Mouse (Mus musculus): ENCODE data around the gene Dnase1. TPM values are rescaled to one million over a fixed set of nuclear protein-coding genes. Genes with fewer than 3 reads are reported as not detected.
"Not testable (repeated sequence)": the region's sequence is repeated elsewhere in the genome, so short reads cannot be mapped to it uniquely, and the experiment has no call there.

Dnase1 gene
- not detected for total RNA-seq (2021)
- long read RNA-seq, experiment 1 = 0 reads
- long read RNA-seq, experiment 2 = 0 reads

DNA sequence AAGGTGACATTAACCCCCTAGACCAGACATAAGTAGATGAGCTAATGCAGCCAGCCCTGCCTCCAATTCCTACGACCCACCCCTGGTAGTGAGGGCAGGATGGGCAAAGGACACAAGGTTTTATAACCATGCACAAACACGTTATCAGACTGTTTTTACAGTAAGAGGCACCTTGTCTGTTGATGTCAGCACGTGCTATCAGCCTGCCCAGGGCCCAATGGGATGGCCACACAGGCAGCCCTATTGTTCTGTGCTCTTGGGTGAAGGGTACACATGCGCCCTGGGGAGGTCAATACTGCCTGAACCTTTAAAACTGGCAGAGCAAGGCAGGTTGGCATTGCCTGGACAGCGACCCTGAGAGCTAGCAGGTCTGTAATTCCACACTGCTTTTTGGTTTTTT lies at the start of gene Dnase1:
Dnase1 (plus strand) TSS at position 136 of the 400 bp plus-strand sequence.
- DNase-seq (ENCODE audit: low spot score in 2 of 2) = no peak

DNA sequence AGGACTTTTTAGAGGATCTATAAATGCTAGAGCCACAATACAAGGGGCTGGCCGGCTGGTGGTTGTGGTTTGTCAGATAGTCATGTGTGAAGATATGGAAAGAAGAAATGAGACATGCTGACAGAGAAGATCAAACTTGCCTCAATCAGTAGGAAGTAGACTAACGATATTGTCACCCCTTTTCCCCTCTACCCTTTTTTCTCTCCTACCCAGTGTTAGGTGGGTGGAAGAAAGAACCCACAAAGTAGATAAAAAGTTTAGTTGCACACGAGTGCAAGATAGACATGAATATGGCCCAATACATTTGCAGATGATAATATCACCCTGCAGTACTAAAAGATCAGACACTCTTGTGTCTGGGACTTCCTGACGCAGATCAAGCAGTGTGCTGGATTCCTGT lies 48.3 kb upstream of the Dnase1 start:
- no peak for DNase-seq (ENCODE audit: low spot score in 2 of 2)

DNA sequence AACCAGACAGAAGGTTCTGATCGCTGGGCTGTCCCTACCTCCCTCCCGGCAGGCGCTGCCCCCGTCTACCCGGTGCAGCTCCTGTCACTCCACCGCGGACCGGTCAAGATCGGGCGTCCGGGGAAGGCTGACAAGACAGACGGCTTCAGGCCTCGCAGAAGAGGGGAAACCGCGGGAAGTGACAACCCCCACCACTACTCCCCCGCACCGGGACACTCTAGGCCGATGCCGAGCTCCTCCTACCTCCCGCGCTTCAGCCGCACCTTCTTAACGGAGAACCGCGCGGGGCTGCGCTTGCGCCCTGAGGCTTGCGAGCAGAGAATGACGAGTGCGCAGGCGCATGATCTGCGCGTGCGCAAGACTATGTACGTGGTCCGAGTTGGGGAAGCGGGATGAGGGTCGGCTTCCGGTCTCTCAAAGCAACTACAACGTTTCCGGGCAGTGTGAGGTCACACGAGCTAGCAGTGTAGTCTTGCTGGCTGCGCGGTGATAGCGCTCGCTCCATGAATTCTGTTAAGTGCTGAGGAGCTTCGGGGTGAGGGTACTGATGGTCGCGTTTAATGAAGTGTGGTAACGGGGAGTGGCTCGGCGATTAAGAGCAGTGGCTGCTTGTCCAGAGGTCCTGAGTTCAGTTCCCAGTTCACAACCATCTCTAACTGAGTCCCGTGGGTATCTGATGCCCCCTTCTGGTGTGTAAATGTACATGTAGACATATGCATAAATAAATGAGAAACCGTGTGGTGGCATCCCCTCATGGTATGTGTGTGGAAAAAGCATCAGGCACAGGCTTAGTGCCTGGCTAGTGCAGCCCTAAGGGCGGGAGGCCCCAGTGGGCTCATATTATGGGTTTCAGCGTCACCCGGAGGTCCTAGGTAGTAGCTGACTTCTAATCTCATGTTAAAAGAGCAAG lies 33.0 kb upstream of the Dnase1 start, which contains the start of gene Slx4:
Slx4 (minus strand) TSS at position 282 of the 910 bp plus-strand sequence.
- DNase-seq (ENCODE audit: low spot score in 2 of 2) = peak; percentile 91 to 93

DNA sequence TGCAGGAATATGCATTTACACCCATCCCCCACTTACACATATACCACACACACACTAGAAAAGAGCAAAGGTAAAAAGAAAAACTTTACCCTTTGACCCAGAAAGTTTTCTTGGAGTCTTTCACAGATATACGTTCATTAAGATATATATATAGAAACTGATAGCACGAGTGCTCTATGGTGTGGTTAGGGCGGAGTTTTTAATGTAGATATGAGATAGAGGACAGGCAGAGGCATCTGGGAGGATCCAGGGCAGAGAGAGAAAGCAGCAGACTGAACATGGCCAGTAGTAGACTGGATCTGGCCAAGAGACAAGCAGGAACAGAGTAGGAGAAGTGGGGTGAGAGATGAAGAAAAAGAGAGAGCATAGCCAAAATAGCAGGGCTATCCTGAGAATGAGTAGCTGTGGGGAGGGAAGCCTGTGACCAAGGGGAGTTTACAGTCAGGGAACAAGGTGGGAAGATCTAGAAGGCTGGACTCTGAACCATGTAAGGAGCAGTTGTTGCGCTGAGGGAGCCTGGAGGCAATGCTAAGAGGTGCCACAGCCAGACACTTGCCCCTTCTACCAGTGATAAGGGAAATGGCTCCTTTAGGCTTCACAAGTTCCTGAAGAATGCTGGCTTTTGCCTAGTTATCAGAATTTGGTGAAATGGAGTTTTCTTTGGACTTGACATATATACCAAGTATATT lies 23.7 kb upstream of the Dnase1 start:
- DNase-seq (ENCODE audit: low spot score in 2 of 2) = no peak

DNA sequence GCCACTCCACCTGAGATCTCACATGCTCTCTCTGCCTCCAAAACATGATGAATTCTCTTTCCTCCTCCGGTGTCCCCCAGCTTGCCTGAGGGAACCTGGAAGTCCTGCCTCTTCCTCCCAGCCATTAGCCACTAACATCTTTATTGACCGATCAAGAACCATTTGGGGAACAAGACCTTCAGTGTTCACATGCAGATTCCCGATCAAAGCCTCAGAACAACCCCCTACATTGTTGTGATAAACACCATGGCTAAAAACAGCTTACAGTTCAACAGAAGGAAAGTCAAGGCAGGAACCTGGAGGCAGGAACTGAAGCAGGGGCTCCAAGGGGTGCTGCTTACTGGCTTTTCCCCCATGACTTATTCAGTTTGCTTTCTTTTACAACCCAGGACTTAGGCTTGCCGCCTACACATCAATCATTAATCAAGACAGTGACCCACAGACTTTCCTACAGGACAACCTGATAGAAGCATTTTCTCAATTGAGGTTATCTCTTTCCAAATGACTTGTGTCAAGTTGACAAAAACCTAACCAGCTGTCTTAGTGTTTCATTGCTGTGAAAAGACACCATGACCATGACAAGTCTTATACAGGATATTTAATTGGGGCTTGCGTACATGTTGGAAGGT lies 22.6 kb upstream of the Dnase1 start:
- no peak for DNase-seq (ENCODE audit: low spot score in 2 of 2)

DNA sequence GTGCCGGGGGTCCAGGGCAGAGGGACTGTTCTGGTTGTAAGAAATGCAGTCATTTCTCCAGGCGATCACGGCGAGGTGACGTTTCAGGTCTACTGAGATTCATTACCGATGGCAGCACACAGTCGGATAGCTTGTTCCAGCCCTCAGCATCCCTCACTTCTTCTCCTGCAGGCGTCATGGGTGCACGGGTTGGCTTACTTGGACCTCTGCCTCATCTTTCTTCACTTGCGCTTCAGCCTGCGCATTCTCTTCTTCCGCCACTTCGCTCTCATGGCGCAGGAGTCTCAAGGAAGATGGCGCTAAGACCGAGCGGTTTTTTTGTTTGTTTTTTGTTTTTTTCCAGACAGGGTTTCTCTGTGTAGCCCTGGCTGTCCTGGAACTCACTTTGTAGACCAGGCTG lies 20.0 kb upstream of the Dnase1 start:
- DNase-seq (ENCODE audit: low spot score in 2 of 2) = not testable (repeated sequence)

DNA sequence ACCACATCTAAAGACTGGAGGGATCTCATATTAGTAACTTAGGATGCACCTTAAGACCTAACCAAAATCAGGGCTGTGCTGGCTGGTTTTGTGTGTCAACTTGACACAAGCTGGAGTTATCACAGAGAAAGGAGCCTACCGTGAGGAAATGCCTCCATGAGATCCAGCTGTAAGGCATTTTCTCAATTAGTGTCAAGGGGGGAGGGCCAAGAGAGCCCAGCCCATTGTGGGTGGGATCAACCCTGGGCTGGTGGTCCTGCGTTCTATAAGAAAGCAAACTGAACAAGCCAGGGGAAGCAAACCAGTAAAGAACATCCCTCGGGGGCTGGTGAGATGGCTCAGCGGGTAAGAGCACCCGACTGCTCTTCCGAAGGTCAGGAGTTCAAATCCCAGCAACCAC lies 19.3 kb upstream of the Dnase1 start:
- DNase-seq (ENCODE audit: low spot score in 2 of 2) = not testable (repeated sequence)

DNA sequence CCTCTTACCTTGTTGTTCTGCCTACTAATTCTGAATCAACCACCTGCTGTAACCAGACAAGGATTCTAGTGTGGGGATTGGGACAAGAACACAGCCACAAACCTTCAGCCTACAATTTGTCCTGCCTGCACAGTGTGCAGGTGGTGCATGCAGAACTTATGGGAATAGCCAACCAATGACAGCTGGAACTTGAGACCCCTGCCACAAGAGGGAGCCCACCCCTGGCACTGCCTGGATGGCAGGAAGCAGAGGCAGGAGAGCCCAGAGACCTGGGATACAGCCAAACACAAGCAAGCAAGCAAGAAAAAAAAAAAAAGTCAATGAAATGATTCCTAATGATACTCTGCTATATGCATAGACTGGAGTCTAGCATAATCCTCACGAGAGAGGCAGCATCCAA lies 15.5 kb upstream of the Dnase1 start:
- DNase-seq (ENCODE audit: low spot score in 2 of 2) = no peak

DNA sequence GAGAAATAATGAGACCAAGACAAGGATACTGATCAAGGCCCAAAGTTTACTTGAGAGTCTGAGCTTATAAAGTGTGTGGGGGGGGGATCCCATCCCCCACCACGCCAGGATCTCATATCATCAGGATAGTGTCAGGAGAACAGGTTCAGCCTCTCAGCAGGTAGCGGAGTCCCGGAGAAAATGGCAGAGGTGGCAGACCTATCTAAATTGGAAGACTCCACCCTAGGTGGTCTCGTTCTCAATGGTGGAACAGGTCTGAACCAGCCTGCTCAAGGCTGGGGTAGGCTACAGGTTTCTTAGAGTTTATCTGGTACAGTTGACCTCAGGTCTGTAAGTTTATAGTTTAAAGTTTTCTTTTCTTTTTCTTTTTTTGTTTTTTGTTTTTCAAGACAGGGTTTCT lies 14.0 kb upstream of the Dnase1 start:
- DNase-seq (ENCODE audit: low spot score in 2 of 2) = no peak

DNA sequence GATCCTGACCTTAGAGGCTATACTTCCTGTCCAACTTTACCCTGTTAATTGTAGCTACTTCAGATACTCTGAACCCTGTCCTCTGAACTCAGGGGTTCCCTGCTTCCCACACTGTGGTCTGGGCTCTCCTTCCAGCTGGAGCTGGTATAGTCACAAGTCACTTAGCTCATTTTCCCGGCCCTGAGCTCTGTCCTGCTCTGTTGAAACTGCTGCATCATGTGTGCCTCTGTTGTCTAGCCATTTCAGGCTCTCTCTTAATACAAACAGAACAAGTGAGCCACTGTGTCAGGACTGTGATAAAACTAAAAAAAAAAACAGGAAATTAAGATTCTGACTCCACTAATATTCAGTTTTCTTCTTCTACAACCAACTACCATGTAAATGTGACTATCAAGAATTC lies 10.1 kb upstream of the Dnase1 start:
- no peak for DNase-seq (ENCODE audit: low spot score in 2 of 2)

DNA sequence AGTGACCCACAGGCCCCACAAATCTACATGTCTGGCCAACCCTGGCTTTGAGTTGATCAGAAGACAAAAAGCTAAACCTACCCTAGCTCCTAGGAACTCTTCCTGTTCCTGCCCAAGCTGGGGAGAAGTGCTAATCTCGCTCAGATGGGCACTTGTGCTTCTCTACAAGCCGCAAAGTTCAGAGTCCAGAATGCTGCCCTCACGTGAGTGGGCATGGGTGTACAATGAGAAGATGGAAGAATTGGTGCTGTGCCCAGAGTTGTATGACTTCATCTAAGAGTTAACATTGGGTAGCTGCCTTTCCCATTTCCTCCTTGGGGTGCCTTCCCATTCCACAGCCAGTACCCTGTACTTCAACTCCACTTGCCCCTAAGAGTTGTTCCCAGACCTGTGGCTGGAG lies 9.5 kb upstream of the Dnase1 start:
- DNase-seq (ENCODE audit: low spot score in 2 of 2) = no peak

DNA sequence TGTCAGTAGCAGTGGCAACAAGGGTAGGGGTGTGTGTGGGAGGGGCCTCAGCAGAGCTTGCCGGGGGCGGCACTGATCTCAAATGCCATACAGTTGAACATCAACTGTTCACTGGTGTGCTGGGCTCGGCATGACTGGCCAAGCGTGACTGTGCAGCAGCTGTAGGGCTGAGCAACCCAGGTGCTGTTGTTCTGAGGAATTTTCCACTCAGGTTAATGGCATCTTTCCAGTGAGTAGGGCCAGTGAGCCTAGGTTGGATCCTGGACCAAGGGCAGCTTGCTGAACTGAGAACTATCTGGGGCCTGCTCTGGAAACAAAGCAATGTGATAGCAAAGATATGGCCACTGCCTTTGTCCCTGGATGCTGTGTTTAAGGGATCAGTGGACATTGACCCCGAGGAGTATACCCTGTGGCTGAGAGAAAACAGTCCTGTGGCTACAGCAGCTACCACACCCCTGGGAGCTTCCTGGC lies 7.3 kb upstream of the Dnase1 start:
- no peak for DNase-seq (ENCODE audit: low spot score in 2 of 2)

DNA sequence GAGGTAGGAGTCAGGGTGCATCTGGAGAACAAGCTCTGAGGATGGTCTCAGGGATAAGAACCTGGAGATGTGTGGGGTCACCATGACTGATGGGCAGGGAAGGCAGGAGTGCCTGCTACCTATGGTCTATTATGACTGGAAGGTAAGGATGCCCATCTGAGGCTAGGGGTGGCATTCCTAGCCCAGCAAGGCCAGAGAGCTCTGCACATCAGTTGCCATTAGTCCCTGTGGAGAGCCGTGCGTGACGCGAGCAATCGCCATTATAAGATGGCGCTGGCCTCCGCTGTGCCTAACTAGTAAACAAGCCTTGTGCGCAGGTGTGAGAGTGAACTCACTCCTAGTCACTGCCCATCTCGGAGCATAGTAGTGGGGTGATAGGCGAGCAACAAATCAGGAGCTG lies 6.2 kb upstream of the Dnase1 start:
- DNase-seq (ENCODE audit: low spot score in 2 of 2) = no peak

DNA sequence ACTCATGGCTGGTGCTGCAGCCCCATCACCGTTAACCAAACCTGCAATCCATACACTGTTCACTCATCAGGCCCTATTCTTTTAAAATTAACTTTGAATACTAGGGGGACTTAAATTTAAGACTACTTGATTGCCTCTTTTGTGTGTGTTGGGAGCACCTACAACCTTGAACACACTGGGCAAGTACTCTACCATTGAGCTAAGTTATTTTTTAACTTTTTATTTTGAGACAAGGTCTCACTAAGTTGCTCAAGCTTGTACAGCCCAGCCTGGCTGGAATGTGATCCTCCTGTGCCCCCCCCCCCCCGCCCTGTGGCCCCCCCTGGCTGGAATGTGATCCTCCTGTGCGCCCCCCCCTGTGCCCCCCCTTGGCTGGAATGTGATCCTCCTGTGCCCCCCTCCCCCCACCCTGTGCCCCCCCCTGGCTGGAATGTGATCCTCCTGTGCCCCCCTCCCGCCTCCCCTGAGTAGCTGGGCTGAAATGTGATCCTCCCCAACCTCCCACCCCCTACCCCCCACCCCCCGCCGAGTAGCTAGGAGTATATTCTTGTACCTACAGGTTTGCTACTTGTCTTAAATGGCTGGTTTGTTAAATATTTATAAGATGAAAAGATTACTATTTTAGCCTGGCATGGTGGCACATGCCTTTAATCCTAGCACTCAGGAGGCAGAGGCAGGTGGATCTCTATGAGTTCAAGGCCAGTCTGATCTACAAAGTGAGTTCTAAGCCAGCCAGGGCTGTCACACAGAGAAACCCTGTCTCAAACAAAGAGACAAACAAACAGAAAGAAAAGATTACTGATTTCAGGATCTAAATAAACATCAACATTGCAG lies 5.1 kb upstream of the Dnase1 start:
- DNase-seq (ENCODE audit: low spot score in 2 of 2) = no peak

DNA sequence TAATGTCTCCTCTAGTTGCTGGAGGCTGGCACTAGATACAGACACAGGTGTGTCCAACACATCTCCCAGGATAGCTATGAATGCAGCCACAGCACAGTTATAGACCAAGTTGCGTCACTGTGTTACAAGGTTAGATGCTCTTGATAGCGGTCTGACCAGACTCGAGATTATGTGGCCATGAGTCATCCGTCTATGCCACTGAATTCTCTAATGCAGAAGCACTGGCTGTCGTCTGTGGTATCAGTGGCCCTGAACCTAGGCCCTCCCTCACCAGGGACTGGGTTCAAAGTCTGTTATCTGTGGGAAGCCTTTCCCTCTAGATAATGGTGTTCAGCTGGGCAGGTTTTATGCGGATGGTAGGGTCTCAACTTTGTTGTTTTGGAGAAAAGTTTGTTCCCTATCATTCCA lies 4.4 kb upstream of the Dnase1 start:
- DNase-seq (ENCODE audit: low spot score in 2 of 2) = no peak

DNA sequence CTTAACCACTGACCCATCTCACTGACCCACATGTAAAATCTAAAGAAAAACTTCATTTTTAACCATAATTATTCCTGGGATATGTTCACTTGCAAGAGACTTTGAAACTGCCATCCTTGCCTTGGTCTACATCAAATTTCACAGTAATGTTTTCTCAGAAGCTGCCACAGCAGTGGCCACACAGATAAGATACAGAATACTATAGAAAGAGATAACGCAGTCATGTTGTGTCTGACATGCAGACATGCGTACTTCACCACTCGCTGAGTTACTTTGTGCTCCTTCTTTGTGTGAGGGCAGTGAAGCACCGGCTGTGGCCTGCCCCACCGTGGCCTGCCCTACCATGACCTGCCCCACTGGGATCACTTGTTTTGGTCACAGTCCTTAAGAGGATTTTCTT lies 2.8 kb upstream of the Dnase1 start:
- DNase-seq (ENCODE audit: low spot score in 2 of 2) = no peak

DNA sequence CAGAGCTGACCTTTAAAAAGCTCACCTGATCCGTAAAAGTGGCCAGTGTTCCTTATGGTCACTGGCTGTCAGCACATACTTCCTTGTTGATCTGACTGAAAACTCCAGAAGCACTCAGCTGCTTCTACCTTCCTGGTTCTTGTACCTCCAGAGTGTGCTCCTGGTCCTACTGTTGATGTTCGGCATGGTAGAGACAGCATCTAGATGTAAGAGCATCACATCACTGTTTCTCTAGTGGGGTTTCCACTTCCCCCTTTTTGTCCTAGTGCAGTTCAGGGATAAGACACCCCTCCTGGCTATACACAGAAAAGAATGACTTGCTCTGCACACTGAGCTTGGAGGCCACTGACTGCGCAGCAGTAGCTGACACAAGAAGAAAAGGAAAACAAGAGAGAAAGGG lies 2.3 kb upstream of the Dnase1 start:
- no peak for DNase-seq (ENCODE audit: low spot score in 2 of 2)

DNA sequence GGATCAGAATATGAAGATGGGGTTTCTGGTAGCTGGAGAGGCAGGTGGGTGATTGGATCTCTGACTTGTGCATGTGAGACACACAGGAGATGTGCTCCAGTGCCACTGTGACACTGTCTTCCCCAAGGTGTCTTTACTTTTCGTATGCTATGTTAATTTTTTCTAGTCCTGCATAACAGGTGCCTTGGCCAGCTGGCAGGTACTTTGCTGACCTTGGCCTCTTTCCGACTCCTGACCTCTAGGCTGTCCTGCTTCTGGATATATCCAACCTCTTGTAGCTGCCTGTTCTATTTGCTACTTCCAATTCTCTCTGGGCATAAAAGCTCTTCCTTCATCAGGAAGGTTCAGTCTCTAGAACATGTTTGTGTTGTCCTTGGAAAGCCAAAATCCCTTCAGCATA lies 1.2 kb upstream of the Dnase1 start:
- no peak for DNase-seq (ENCODE audit: low spot score in 2 of 2)

DNA sequence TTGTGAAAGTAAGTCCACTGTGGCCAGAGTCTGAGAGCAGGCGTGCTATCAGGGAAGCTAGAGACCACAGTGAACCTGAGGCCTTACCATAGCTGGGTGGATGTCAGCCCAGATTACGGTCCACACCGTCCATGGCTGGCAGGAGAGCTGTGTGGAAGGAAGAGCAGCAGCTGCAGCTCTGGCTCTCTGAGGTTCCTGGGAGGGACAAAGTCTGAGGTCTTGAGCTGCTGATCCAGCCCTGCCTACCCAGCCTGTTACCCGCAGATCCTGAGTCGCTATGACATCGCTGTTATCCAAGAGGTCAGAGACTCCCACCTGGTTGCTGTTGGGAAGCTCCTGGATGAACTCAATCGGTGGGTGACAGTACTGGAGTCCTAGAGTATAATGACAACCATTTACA lies 948 bp downstream of the Dnase1 start:
- no peak for DNase-seq (ENCODE audit: low spot score in 2 of 2)

DNA sequence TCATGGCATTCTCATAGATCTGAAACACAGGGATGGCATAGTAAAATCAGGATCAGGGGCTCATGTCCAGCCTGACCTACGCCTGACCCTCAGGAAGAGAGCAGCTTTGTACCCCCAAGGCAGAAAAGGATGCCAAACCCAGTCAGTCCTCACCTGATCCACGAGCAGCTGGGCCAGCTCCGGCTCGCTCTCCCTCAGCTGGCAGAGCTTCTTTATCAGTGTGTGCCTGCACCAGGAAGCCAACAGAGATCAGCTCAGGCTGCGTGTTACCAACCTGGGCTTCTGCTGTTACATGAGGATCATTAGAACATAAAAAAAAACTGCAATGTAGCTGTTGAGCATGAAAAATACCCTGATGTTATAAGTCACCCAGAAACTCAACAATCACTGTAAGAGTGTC lies 3.5 kb downstream of the Dnase1 start:
- DNase-seq (ENCODE audit: low spot score in 2 of 2) = no peak

DNA sequence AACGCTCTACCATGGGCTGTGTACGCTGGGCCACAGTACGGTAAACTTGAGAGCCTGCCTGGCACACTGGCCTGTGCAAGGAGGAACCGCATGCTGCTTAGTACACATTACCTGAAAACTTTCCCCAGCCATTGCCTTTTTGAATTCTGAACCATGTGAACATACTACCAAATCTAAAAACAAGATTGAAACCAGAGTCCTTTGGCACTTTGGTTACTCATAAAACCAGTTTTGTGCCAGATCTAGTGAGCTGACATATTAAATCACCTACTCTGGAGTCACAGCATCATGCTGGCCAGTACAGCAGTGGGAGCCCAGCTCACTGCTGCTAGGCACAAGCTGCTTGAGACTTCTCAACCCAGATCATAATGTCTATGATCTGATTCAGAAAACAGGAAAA lies 4.9 kb downstream of the Dnase1 start:
- no peak for DNase-seq (ENCODE audit: low spot score in 2 of 2)

All from gastrocnemius, postnatal 4 days (tissue).